Mouse (Mus musculus) lung, embryonic 14.5 days (tissue): ENCODE measurements around the gene Mapk3. TPM values are rescaled to one million over a fixed set of nuclear protein-coding genes. Genes with fewer than 3 reads are reported as not detected.

Experiments
- ATAC-seq: fragments of 200-750 bp; cut with Nextera tagmentation; 2 replicates; pipeline ENCODE4 v1.8.0; 2017; ENCODE audit warnings: mild to moderate bottlenecking, moderate TSS enrichment, moderate library complexity; ENCODE audit not compliant: insufficient read depth
- DNase-seq: peaks from one replicate; pipeline ENCODE4 v3.0.0-alpha.2; 2015
- H3K27ac ChIP-seq: fragments of 300-500 bp; sonication (generic); 2 replicates; pipeline ENCODE4 v1.5.1; 2014; ENCODE audit warnings: low read depth, mild to moderate bottlenecking, moderate library complexity
- H3K27me3 ChIP-seq: fragments of 300-500 bp; sonication (generic); 2 replicates; pipeline ENCODE4 v1.6.1; 2014; ENCODE audit warnings: low read length, control low read depth; ENCODE audit not compliant: insufficient read depth
- H3K36me3 ChIP-seq: fragments of 300-500 bp; sonication (generic); 2 replicates; pipeline ENCODE4 v1.6.1; 2014; ENCODE audit warnings: control low read depth; ENCODE audit not compliant: insufficient read depth
- H3K4me1 ChIP-seq: fragments of 300-500 bp; sonication (generic); 2 replicates; pipeline ENCODE4 v1.6.1; 2014; ENCODE audit warnings: antibody characterized with exemption, control low read depth; ENCODE audit not compliant: insufficient read depth
- H3K4me2 ChIP-seq: fragments of 300-500 bp; sonication (generic); 2 replicates; pipeline ENCODE4 v1.6.1; 2014; ENCODE audit warnings: mild to moderate bottlenecking
- H3K4me3 ChIP-seq: fragments of 300-500 bp; sonication (generic); 2 replicates; pipeline ENCODE4 v1.5.1; 2014; ENCODE audit warnings: low read depth, low read length
- H3K9ac ChIP-seq: fragments of 300-500 bp; sonication (generic); 2 replicates; pipeline ENCODE4 v1.6.1; 2014
- H3K9me3 ChIP-seq: fragments of 300-500 bp; sonication (generic); 2 replicates; pipeline ENCODE4 v1.6.1; 2016; ENCODE audit warnings: low read depth, low read length, control low read depth
- CTCF ChIP-seq: IDR thresholded peaks from 2 replicates; pipeline ENCODE4 v1.5.1; 2016; ENCODE audit warnings: antibody characterized with exemption, low read depth
- WGBS: fragments of 180-500 bp; shearing (Covaris S2); extraction: QIAGEN DNeasy Blood & Tissue Kit; methylation state at CpG from one replicate; pipeline ENCODE4 v1.1.7; 2014; 5-methylcytosine and 5-hydroxymethylcytosine counted together
- polyA plus RNA-seq: library from polyadenylated mRNA; unstranded; fragments of >200 nt; fragmentation: Nextera tagmentation; extraction: Ambion mirVana; gene quantifications from 2 replicates; pipeline ENCODE4 v1.2.1, GENCODE M21; 2014

Mapk3 gene
- polyA plus RNA-seq, 1 experiment from 2014 or later = 117 TPM

GRCm38 (mm10) chr7:126798127-126799049, 39.0 kb downstream of the Mapk3 start:
- Histone ChIP-seq H3K27ac (peak overlapping the region; percentile 98), H3K9me3 (no peaks in the 10 kb centered on the region), H3K9ac (peak overlapping the region; percentile 92), H3K27me3 (no peaks in the 10 kb centered on the region), H3K4me2 (peak overlapping the region; percentile 95), H3K4me1 (peaks cover 5% of the 10 kb centered on the region), H3K36me3 (peaks cover 39% of the 10 kb centered on the region), H3K4me3 (peak overlapping the region; percentile 89)
- no peak for ATAC-seq
- under 1% methylated on average over 40 of the region's 40 CpGs for WGBS
- TF ChIP-seq CTCF = no peak
- DNase-seq = peak; percentile 48

GRCm38 (mm10) chr7:126799050-126799467, 39.7 kb downstream of the Mapk3 start:
- Histone ChIP-seq H3K27ac (peak overlapping the region; percentile 98), H3K4me3 (peak overlapping the region; percentile 89), H3K36me3 (peaks cover 45% of the 10 kb centered on the region), H3K4me2 (peak overlapping the region; percentile 95), H3K27me3 (no peaks in the 10 kb centered on the region), H3K4me1 (peaks cover 5% of the 10 kb centered on the region), H3K9me3 (no peaks in the 10 kb centered on the region), H3K9ac (peak overlapping the region; percentile 92)
- peak; percentile 96 for ATAC-seq
- TF ChIP-seq CTCF = no peak; the same call in 1 of the 2 replicates
- WGBS = under 1% methylated on average over 35 of the region's 36 CpGs
- peak; percentile 99 for DNase-seq

GRCm38 (mm10) chr7:126799468-126800268, 40.3 kb downstream of the Mapk3 start:
- Histone ChIP-seq H3K4me1 (peaks cover 5% of the 10 kb centered on the region), H3K9me3 (no peaks in the 10 kb centered on the region), H3K27me3 (no peaks in the 10 kb centered on the region), H3K4me2 (peak overlapping the region; percentile 95), H3K9ac (peak overlapping the region; percentile 64), H3K27ac (peak overlapping the region; percentile 98), H3K36me3 (peaks cover 44% of the 10 kb centered on the region), H3K4me3 (peak overlapping the region; percentile 89)
- TF ChIP-seq CTCF = peak; percentile 60
- under 1% methylated on average over 38 of the region's 38 CpGs for WGBS
- ATAC-seq = peak; percentile 92
- no peak for DNase-seq

- Histone ChIP-seq H3K27ac (peak overlapping the region; percentile 98), H3K4me3 (peak overlapping the region; percentile 89), H3K4me1 (peaks cover 5% of the 10 kb centered on the region), H3K36me3 (peaks cover 36% of the 10 kb centered on the region), H3K9me3 (no peaks in the 10 kb centered on the region), H3K4me2 (peak overlapping the region; percentile 95), H3K9ac (peak overlapping the region; percentile 64), H3K27me3 (no peaks in the 10 kb centered on the region)
- DNase-seq (no peak), ATAC-seq (no peak)
- WGBS = 47% methylated on average over 5 of the region's 5 CpGs
- no peak for TF ChIP-seq CTCF
Observed at GRCm38 (mm10) chr7:126800269-126801056, 41.1 kb downstream of the Mapk3 start.

GRCm38 (mm10) chr7:126801057-126801422, 41.6 kb downstream of the Mapk3 start:
- Histone ChIP-seq H3K9me3 (no peaks in the 10 kb centered on the region), H3K9ac (no peak overlapping the region), H3K4me1 (peaks cover 5% of the 10 kb centered on the region), H3K4me2 (no peak overlapping the region), H3K27ac (no peak overlapping the region), H3K36me3 (peaks cover 30% of the 10 kb centered on the region), H3K4me3 (no peak overlapping the region), H3K27me3 (no peaks in the 10 kb centered on the region)
- DNase-seq (no peak), ATAC-seq (no peak)
- 91% methylated on average over 16 of the region's 16 CpGs for WGBS
- TF ChIP-seq CTCF = no peak

- Histone ChIP-seq H3K9ac (no peak overlapping the region), H3K4me1 (peaks cover 7% of the 10 kb centered on the region), H3K27me3 (no peaks in the 10 kb centered on the region), H3K4me3 (no peak overlapping the region), H3K9me3 (no peaks in the 10 kb centered on the region), H3K36me3 (peaks cover 24% of the 10 kb centered on the region; the same call in 1 of the 2 replicates), H3K27ac (no peak overlapping the region), H3K4me2 (no peak overlapping the region)
- DNase-seq = no peak
- TF ChIP-seq CTCF = no peak
- ATAC-seq = no peak
- 79% methylated on average over 11 of the region's 11 CpGs for WGBS
Observed at GRCm38 (mm10) chr7:126802134-126802889, 42.9 kb downstream of the Mapk3 start.
